Mouse (Mus musculus) liver, adult 2 months (tissue): ENCODE results near the gene Cstb.

ENCODE experiments used
- CTCF ChIP-seq: fragments of 200-500 bp; IDR thresholded peaks from 2 replicates; pipeline ENCODE4 v1.5.1; 2011; ENCODE audit warnings: low read depth, low read length, control low read depth
- POLR2A ChIP-seq: fragments of 200-500 bp; IDR thresholded peaks from 2 replicates; pipeline ENCODE4 v1.6.1; 2011; ENCODE audit warnings: low read length, control low read depth; ENCODE audit not compliant: insufficient read depth; ENCODE audit errors: extremely low read depth

- no peak for TF ChIP-seq CTCF
- no peak; the same call in 1 of the 2 replicates for TF ChIP-seq POLR2A
Observed at GRCm38 (mm10) chr10:78425181-78426041, at the start of gene Cstb.
